Mouse (Mus musculus): Measurements from ENCODE around the gene Sez6l2.

Gene Sez6l2

GRCm38 (mm10) chr7:126981601-126982000 lies 31.2 kb downstream of the Sez6l2 start:
- ChIA-PET POLR2A (interaction anchor here in 2 of 4 experiments (0.5 to 1.6 kb wide), 3 partner anchors 19 to 206 kb away, joined by 3 to 7 read pairs (median 3); no protein-coding TSS in a partner anchor), CTCF (interaction anchor here in 1 of 4 experiments (0.6 kb wide), 1 partner anchor 24 kb away, joined by 4 read pairs; no protein-coding TSS in a partner anchor)

GRCm38 (mm10) chr7:126982054-126982453 lies 31.7 kb downstream of the Sez6l2 start:
- ChIA-PET CTCF (interaction anchor here in 1 of 4 experiments (0.6 kb wide), 1 partner anchor 23 kb away, joined by 4 read pairs; no protein-coding TSS in a partner anchor), POLR2A (interaction anchor here in 2 of 4 experiments (0.5 to 0.6 kb wide), 2 partner anchors 130 to 205 kb away, joined by 3 to 7 read pairs; no protein-coding TSS in a partner anchor)

GRCm38 (mm10) chr7:126983113-126983512 lies 32.8 kb downstream of the Sez6l2 start:
- ChIA-PET CTCF (no interaction called here), POLR2A (interaction anchor here in 1 of 4 experiments (0.5 kb wide), 1 partner anchor 55 kb away, joined by 5 read pairs; no protein-coding TSS in a partner anchor)

- ChIA-PET POLR2A (interaction anchor here (0.6 to 1.8 kb wide), 8 partner anchors 8 to 123 kb away, joined by 3 to 5 read pairs (median 3); partner anchors contain the start of genes Asphd1 (in 1 of the 4), Hirip3 (in 1 of the 4), Ino80e (in 1 of the 4) and Sez6l2 (in 1 of the 4)), CTCF (interaction anchor here in 3 of 4 experiments (0.6 kb wide), 4 partner anchors 8 to 343 kb away, joined by 3 to 5 read pairs (median 3); no protein-coding TSS in a partner anchor)
These were observed 34.5 kb downstream of the Sez6l2 start for GRCm38 (mm10) chr7:126984667-126985444.

DNA sequence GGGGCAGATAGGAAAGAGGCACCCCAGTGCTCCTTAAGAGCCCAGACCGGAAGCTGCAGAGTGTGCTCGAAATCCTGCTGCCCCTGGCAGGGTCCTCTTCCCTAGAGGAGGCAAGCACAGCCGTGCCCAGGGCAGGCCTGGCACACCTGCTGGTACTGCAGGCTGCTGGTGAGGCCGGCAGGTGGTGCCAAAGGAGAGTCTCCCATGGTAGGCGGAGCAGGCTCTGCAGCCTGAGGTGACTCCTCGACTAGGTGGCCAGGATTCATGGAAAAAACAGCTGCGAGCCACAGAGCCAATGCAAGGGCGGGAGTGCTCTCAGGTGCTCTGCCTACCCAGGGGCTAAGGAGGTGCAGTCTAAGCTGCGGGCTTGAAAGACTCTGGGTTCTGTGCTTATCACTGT lies 36.0 kb downstream of the Sez6l2 start:
- ChIA-PET POLR2A (interaction anchor here in 3 of 4 experiments (0.5 to 1.8 kb wide), 8 partner anchors 10 to 414 kb away, joined by 3 to 5 read pairs (median 3); partner anchors contain the start of genes Asphd1 (in 1 of the 3), Maz (in 1 of the 3) and Sez6l2 (in 1 of the 3)), CTCF (interaction anchor here in 1 of 4 experiments (0.9 to 1.3 kb wide), 2 partner anchors 31 to 118 kb away, joined by 3 to 4 read pairs; partner anchors contain the start of genes Pagr1a and Pagr1b)

GRCm38 (mm10) chr7:126988816-126989215 lies 38.5 kb downstream of the Sez6l2 start:
- ChIA-PET CTCF (interaction anchor here in 2 of 4 experiments (1.3 to 2.0 kb wide), 4 partner anchors 12 to 168 kb away, joined by 3 to 8 read pairs (median 5); partner anchors contain the start of genes Pagr1a (in 1 of the 2) and Pagr1b (in 1 of the 2)), POLR2A (interaction anchor here in 3 of 4 experiments (0.5 to 2.2 kb wide), 28 partner anchors 9 to 253 kb away, joined by 3 to 11 read pairs (median 4); partner anchors contain the start of genes Pagr1a (in 2 of the 3), Ino80e (in 1 of the 3), Maz (in 1 of the 3) and Pagr1b (in 1 of the 3))

DNA sequence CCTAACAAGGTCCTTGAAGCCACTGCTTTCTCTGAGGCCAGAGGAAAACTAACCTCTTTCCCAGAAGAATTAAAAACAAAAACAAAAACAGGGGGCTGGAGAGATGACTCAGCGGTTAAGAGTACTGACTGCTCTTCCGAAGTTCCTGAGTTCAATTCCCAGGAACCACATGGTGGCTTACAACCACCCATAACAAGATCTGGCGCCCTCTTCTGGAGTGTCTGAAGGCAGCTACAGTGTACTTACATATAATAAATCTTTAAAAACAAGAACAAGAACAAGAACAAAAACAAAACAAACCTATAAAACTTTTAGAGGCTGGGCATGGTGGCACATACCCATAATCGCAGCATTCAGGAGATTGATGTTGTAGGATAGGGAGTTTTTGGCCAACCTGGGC lies 46.1 kb downstream of the Sez6l2 start:
- POLR2A ChIA-PET, result interaction anchor here in 1 of 4 experiments (0.6 to 1.3 kb wide), 2 partner anchors 9 to 18 kb away, joined by 3 to 4 read pairs; partner anchors contain the start of gene Mvp
- CTCF ChIA-PET, result interaction anchor here in 1 of 4 experiments (1.0 to 1.1 kb wide), 2 partner anchors 21 to 27 kb away, joined by 3 to 4 read pairs; partner anchors contain the start of gene Pagr1a

- ChIA-PET POLR2A (interaction anchor here in 3 of 4 experiments (0.9 to 1.8 kb wide), 7 partner anchors 14 to 168 kb away, joined by 3 to 5 read pairs (median 3); partner anchors contain the start of genes 4930451I11Rik (in 1 of the 3), Pagr1a (in 1 of the 3), Pagr1b (in 1 of the 3) and Prrt2 (in 1 of the 3)), CTCF (interaction anchor here in 1 of 4 experiments (0.6 to 1.1 kb wide), 2 partner anchors 9 to 180 kb away, joined by 3 to 6 read pairs; no protein-coding TSS in a partner anchor)
These were observed 49.2 kb downstream of the Sez6l2 start for GRCm38 (mm10) chr7:126999568-126999967.

GRCm38 (mm10) chr7:127003620-127004019 lies 53.3 kb downstream of the Sez6l2 start:
- POLR2A ChIA-PET, result interaction anchor here in 3 of 4 experiments (0.6 to 1.7 kb wide), 11 partner anchors 9 to 64 kb away, joined by 3 to 7 read pairs (median 3); partner anchors contain the start of genes Maz (in 3 of the 3), Pagr1a (in 2 of the 3) and Mvp (in 1 of the 3)
- CTCF ChIA-PET, result interaction anchor here in 1 of 4 experiments (1.9 kb wide), 1 partner anchor 13 kb away, joined by 7 read pairs; the partner anchor contains the start of genes Pagr1a and Pagr1b

DNA sequence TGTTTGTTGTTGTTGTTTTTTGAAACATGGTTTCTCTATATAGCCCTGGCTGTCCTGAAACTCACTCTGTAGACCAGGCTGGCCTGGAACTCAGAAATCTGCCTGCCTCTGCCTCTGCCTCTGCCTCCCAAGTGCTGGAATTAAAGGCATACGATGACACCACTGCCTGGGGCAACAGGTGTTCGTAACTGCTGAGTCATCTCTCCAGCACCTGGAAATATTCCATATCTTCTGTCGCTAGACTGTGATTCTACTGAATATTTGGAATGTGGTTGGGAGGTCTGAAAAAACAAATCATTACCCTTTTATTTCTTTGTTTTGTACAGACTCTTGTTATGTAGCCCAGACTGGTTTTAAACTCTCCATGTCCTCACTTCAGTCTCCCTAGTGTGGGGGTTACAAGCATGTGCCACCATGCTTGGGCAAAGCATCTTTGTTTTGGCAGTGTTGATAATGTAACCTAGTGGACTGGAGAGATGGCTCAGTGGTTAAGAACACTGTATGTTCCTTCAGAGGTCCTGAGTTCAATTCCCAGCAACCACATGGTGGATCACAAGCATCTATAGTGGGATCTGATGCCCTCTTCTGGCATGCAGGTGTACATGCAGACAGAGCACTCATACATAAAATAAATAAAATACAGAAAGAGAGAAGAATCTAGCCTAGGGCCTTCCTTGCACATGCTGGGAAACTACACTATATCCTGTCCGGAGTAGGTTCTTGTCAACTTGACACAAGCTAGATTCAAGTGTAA lies 53.9 kb downstream of the Sez6l2 start:
- POLR2A ChIA-PET, result interaction anchor here in 3 of 4 experiments (0.6 to 1.7 kb wide), 7 partner anchors 11 to 27 kb away, joined by 3 to 7 read pairs (median 3); partner anchors contain the start of genes Maz (in 3 of the 3) and Pagr1a (in 1 of the 3)
- CTCF ChIA-PET, result interaction anchor here in 2 of 4 experiments (0.9 to 1.9 kb wide), 2 partner anchors 13 to 176 kb away, joined by 4 to 7 read pairs; partner anchors contain the start of genes Pagr1a (in 1 of the 2) and Pagr1b (in 1 of the 2)

GRCm38 (mm10) chr7:127007313-127008024 lies 57.1 kb downstream of the Sez6l2 start:
- CTCF ChIA-PET, result interaction anchor here in 2 of 4 experiments (0.6 to 1.9 kb wide), 3 partner anchors 9 to 83 kb away, joined by 3 to 7 read pairs (median 4); partner anchors contain the start of genes Pagr1a (in 2 of the 2) and Pagr1b (in 1 of the 2)
- POLR2A ChIA-PET, result interaction anchor here in 3 of 4 experiments (0.7 to 13.6 kb wide), 12 partner anchors 9 to 175 kb away, joined by 3 to 280 read pairs (median 4); partner anchors contain the start of genes Maz (in 3 of the 3), Pagr1a (in 2 of the 3), Pagr1b (in 2 of the 3) and Prrt2 (in 1 of the 3)

GRCm38 (mm10) chr7:127008239-127009019 lies 58.1 kb downstream of the Sez6l2 start:
- POLR2A ChIA-PET, result interaction anchor here in 3 of 4 experiments (0.7 to 13.6 kb wide), 16 partner anchors 8 to 209 kb away, joined by 3 to 280 read pairs (median 4); partner anchors contain the start of genes Pagr1a (in 3 of the 3), Maz (in 2 of the 3), Pagr1b (in 2 of the 3) and Hirip3 (in 1 of the 3)
- CTCF ChIA-PET, result interaction anchor here in 2 of 4 experiments (0.7 to 1.9 kb wide), 6 partner anchors 8 to 96 kb away, joined by 3 to 7 read pairs (median 4); partner anchors contain the start of genes Pagr1a (in 2 of the 2), Gm42742 (in 1 of the 2), Pagr1b (in 1 of the 2) and Prrt2 (in 1 of the 2)

DNA sequence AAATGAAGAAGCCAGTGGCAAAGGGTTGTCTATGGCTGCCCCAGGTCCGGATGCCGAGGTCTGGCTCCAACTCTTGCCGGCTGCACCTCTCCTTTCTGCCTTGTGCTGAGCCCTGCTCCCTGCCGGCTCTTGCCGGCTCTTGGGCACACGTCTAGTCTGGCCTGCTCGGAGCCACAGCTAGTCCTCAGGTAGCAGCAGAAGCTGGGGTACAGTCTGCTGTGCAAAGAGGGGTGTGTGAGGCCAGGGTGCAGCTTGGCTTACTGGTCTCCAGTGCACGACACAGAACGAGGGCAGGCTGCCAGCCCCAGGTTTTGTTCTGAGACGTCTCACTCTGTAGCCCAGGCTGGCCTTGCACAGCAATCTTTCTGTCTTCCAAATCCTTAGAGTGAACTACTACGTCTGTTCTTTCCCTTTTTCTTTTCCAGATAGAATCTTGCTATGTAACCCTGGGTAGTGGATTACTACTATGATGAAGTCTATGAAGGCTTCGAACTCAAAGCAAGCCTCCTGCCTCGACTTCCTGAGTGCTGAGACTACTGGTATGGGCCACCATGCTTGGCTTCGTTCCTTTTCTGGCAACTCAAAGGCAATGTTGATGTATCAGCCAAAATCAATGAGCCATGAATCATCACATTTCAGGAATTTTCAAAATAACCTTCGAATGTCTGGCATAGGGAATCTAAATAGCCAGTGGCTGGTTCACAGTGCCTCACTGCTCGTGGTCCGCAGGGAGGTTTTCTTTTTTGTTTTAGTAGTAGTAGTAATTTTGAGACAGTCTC lies 59.1 kb downstream of the Sez6l2 start:
- ChIA-PET POLR2A (interaction anchor here in 3 of 4 experiments (0.5 to 13.6 kb wide), 13 partner anchors 8 to 232 kb away, joined by 3 to 280 read pairs (median 4); partner anchors contain the start of genes Maz (in 2 of the 3), Pagr1a (in 2 of the 3), Prrt2 (in 2 of the 3) and Gm42742 (in 1 of the 3)), CTCF (interaction anchor here in 2 of 4 experiments (0.7 to 1.3 kb wide), 4 partner anchors 7 to 95 kb away, joined by 3 to 6 read pairs (median 3); partner anchors contain the start of genes Gm42742 (in 1 of the 2), Pagr1b (in 1 of the 2) and Prrt2 (in 1 of the 2))

DNA sequence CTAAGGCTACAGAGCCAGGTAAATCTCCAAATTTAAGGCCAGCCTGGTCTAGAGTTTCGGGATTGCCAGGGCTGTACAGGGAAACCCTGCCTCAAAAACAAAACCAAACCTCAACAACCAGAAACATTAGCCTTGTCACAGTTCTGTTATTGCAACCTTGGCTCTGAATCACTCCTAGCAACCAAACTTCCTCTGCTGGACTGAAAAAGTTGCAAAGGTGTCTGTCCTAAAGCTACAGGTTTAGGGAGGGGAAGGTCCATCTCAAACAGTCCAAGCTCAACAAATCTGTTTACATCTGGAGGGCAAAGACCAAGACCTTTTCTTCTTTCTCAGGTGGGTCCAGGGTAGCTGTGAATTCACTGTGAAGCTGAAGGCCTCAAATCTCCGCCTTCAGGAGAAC lies 60.7 kb downstream of the Sez6l2 start:
- ChIA-PET CTCF (interaction anchor here in 1 of 4 experiments (1.3 kb wide), 1 partner anchor 107 kb away, joined by 3 read pairs; no protein-coding TSS in a partner anchor), POLR2A (interaction anchor here in 3 of 4 experiments (0.6 to 13.6 kb wide), 11 partner anchors 10 to 218 kb away, joined by 3 to 280 read pairs (median 4); partner anchors contain the start of genes Maz (in 2 of the 3), Prrt2 (in 2 of the 3), Gm42742 (in 1 of the 3) and Taok2 (in 1 of the 3))
